In genomic region chr1:42684345-42684744, GRCm38 (mm10) we compare ENCODE assay signal across 8 mouse cellular contexts. TPM values are rescaled to one million over a fixed set of nuclear protein-coding genes. Genes with fewer than 3 reads are reported as not detected.
DNase-seq lines count a peak whose midpoint lies in the region; ATAC-seq and TF ChIP-seq lines count a peak whose summit lies in the region.

No protein-coding gene starts in this region.

- TF ChIP-seq POLR2A in brain, embryonic 14.5 days (IDR thresholded peaks at IDR 0.05; ENCODE audit: borderline replicate concordance, extremely low read depth, insufficient read depth, insufficient read length, poor library complexity, severe bottlenecking): no peak
- TF ChIP-seq POLR2A in limb, embryonic 14.5 days (IDR thresholded peaks at IDR 0.05; ENCODE audit: borderline replicate concordance, extremely low read depth, insufficient read depth, insufficient read length): no peak

- H3K4me3 ChIP-seq in heart, embryonic 15.5 days: peak overlapping the region; percentile 39
- peak overlapping the region; percentile 37 for H3K4me3 ChIP-seq in limb, embryonic 14.5 days (replicated peaks; ENCODE audit: low read length)

- no peak overlapping the region for H3K9ac ChIP-seq in heart, embryonic 15.5 days
- H3K9ac ChIP-seq in limb, embryonic 14.5 days (ENCODE audit: low read depth, low read length, severe bottlenecking): peak overlapping the region; percentile 43; the same call in 1 of the 2 replicates

- H3K9me3 ChIP-seq in heart, embryonic 15.5 days (replicated peaks): no peaks in the 10 kb centered on the region
- no peaks in the 10 kb centered on the region for H3K9me3 ChIP-seq in limb, embryonic 14.5 days (ENCODE audit: control insufficient read depth, low read length)

- no peak overlapping the region for H3K27ac ChIP-seq in heart, embryonic 15.5 days
- no peak overlapping the region for H3K27ac ChIP-seq in limb, embryonic 14.5 days (replicated peaks; ENCODE audit: low read depth, low read length)

- TF ChIP-seq CTCF in brain, embryonic 14.5 days (IDR thresholded peaks at IDR 0.05; ENCODE audit: borderline replicate concordance, extremely low read depth, insufficient read depth, insufficient read length): no peak

- H3K36me3 ChIP-seq in heart, embryonic 15.5 days: no peaks in the 10 kb centered on the region
- no peaks in the 10 kb centered on the region for H3K36me3 ChIP-seq in limb, embryonic 14.5 days (ENCODE audit: control insufficient read depth, insufficient read depth, low read length)

- H3K4me2 ChIP-seq in heart, embryonic 15.5 days: peak overlapping the region; percentile 60
- peak overlapping the region; percentile 80 for H3K4me2 ChIP-seq in limb, embryonic 14.5 days (replicated peaks; ENCODE audit: low read depth, low read length, severe bottlenecking)

- under 1% methylated on average over 27 of the region's 27 CpGs for WGBS in heart, embryonic 15.5 days
- WGBS in limb, embryonic 14.5 days: 0% methylated on average over 24 of the region's 27 CpGs

- DNase-seq in heart, postnatal 25 days (ENCODE audit: low spot score): no peak
- DNase-seq in brain, embryonic 14.5 days (ENCODE audit: low read depth): peak; percentile 80
- peak; percentile 58 to 74 for DNase-seq in frontal cortex, postnatal 36 days (ENCODE audit: low spot score in 2 of 2)
- DNase-seq in limb, embryonic 14.5 days (ENCODE audit: low spot score): no peak
- no peak for DNase-seq in urinary bladder, postnatal 10 days (ENCODE audit: low spot score)
- no peak for DNase-seq in ovary, postnatal 10 days (ENCODE audit: low spot score)
- no peak for DNase-seq in urinary bladder, adult 18-20 months (ENCODE audit: low spot score in 2 of 2)

- H3K4me1 ChIP-seq in heart, embryonic 15.5 days (replicated peaks): peaks cover 25% of the 10 kb centered on the region
- H3K4me1 ChIP-seq in limb, embryonic 14.5 days (ENCODE audit: control insufficient read depth, insufficient read depth, low read length): peaks cover 11% of the 10 kb centered on the region

- intact Hi-C loops in heart, postnatal 25 days (cut with DNase I): no loop called here

- H3K27me3 ChIP-seq in heart, embryonic 15.5 days: peaks cover 85% of the 10 kb centered on the region
- H3K27me3 ChIP-seq in limb, embryonic 14.5 days (ENCODE audit: control insufficient read depth, insufficient read depth, low read length): peaks cover 65% of the 10 kb centered on the region

- ATAC-seq in heart, embryonic 15.5 days (replicated peaks; ENCODE audit: insufficient number of reproducible peaks, insufficient read depth, low FRiP score, low read depth): no peak
- peak; percentile 43 for ATAC-seq in limb, embryonic 14.5 days (ENCODE audit: low FRiP score, low read depth)

RNA-seq across cellular contexts. Expression of gene Pou3f3, which starts 11.2 kb away (rescaled TPM):
- polyA plus RNA-seq in heart, embryonic 15.5 days (2015; fragmentation: Nextera tagmentation; extraction: Ambion mirVana): 0.03 and 0.06 TPM in 2 replicates
- total RNA-seq in heart, postnatal 25 days (2021): under 1 TPM in 1 of 2 experiments, not detected in 1; 0.03 TPM
- polyA plus RNA-seq in brain, embryonic 14.5 days (2012; rRNA removed): 58.3 and 64.7 TPM in 2 replicates
- 3.2 and 4.0 TPM in 2 replicates for polyA plus RNA-seq in limb, embryonic 14.5 days (2012; rRNA removed)
- polyA plus RNA-seq in limb, embryonic 14.5 days (2014; fragmentation: Nextera tagmentation; extraction: Ambion mirVana): 0.77 and 0.90 TPM in 2 replicates

Comparison
In these comparisons a context has a peak if more than half of its experiments do, and no peak if none do; other contexts are left out.
1. DNase-seq: peak in brain, embryonic 14.5 days (single experiment) and frontal cortex, postnatal 36 days (2 of 2); none in heart, postnatal 25 days (single experiment), limb, embryonic 14.5 days (single experiment), urinary bladder, postnatal 10 days (single experiment), ovary, postnatal 10 days (single experiment) and urinary bladder, adult 18-20 months (0 of 2).
2. RNA of gene Pou3f3, which starts 11.2 kb away (polyA plus RNA-seq): 58.3 to 64.7 TPM in brain, embryonic 14.5 days; 0.77 to 4.0 TPM in limb, embryonic 14.5 days and 0.03 to 0.06 TPM in heart, embryonic 15.5 days; every median in the first group is over 10 times any median in the second.